Mouse (Mus musculus) CH12.LX (cell line): ENCODE data around the gene Zbtb34.

Experiments
- CTCF ChIP-seq, 2 experiments: IDR thresholded peaks in 1 of 2; conservative IDR thresholded peaks in 1 of 2; 2 replicates each; pipeline ENCODE4 v1.5.1; 2011 to 2012; ENCODE audit warnings: low read depth in 2 of 2, low read length in 2 of 2, improper control_type of control experiment in 1 of 2, inconsistent platforms in 1 of 2, mild to moderate bottlenecking in 1 of 2, moderate library complexity in 1 of 2
- EP300 ChIP-seq: IDR thresholded peaks from 2 replicates; pipeline ENCODE4 v1.6.1; 2011; ENCODE audit warnings: low read length, improper control_type of control experiment
- HCFC1 ChIP-seq: IDR thresholded peaks from 2 replicates; pipeline ENCODE4 v1.6.1; 2012; ENCODE audit warnings: low read depth, mild to moderate bottlenecking, inconsistent platforms, low read length, improper control_type of control experiment
- MAFK ChIP-seq: IDR thresholded peaks from 2 replicates; pipeline ENCODE4 v1.6.1; 2011; ENCODE audit warnings: low read length, improper control_type of control experiment; ENCODE audit not compliant: insufficient replicate concordance
- MEF2A ChIP-seq: IDR thresholded peaks from 2 replicates; pipeline ENCODE4 v1.6.1; 2014; ENCODE audit warnings: low read depth, mild to moderate bottlenecking, inconsistent platforms, low read length, improper control_type of control experiment, borderline replicate concordance
- NELFE ChIP-seq: IDR thresholded peaks from 2 replicates; pipeline ENCODE4 v1.6.1; 2011; ENCODE audit warnings: low read depth, low read length, improper control_type of control experiment
- POLR2A ChIP-seq: IDR thresholded peaks from 2 replicates; pipeline ENCODE4 v1.6.1; 2011; ENCODE audit warnings: low read depth, mild to moderate bottlenecking, improper control_type of control experiment, low read length
- POLR2AphosphoS2 ChIP-seq: IDR thresholded peaks from 2 replicates; pipeline ENCODE4 v1.6.1; 2011; ENCODE audit warnings: low read depth, low read length, improper control_type of control experiment

DNA sequence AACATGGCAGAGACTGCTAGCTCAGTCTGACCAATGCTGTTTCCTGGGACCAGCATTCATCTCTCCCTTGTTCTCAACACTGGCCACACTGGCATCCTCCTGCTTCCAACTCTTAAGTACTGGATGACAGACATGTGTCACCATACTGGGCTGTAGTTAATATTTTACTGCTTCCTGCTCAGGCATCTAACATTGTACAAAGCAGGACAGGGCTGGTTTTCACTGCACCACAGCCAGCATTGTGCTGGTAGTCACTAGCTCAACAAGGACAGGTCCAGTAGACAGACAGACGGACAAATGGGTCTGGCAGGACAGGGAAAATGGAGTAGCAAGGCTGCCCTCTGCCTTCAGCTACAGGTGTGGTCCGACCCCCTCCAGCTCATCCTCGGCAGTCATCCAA lies 70.6 kb downstream of the Zbtb34 start:
- TF ChIP-seq CTCF (conservative IDR thresholded peaks at IDR 0.05 in 1 of 2, IDR thresholded peaks at IDR 0.05 in 1 of 2; ENCODE audit: low read depth in 2 of 2, low read length in 2 of 2) (no peak), MAFK (no peak), HCFC1 (no peak), MEF2A (no peak), POLR2A (no peak), EP300 (no peak), NELFE (no peak), POLR2AphosphoS2 (no peak)
